Mouse (Mus musculus) heart, postnatal 0 days (tissue): ENCODE measurements around the gene Srgn.

Experiments
- CTCF ChIP-seq: IDR thresholded peaks from 2 replicates; pipeline ENCODE4 v1.5.1; 2016; ENCODE audit warnings: antibody characterized with exemption, control low read depth, low read depth
- EP300 ChIP-seq: IDR thresholded peaks from 2 replicates; pipeline ENCODE4 v1.6.1; 2016; ENCODE audit warnings: antibody characterized with exemption, low read depth

- TF ChIP-seq CTCF (no peak), EP300 (no peak)
These were observed 23.9 kb downstream of the Srgn start for GRCm38 (mm10) chr10:62503353-62503752.
